Mouse (Mus musculus): ENCODE results near the gene Arhgef15.
"Not testable (repeated sequence)": the region's sequence is repeated elsewhere in the genome, so short reads cannot be mapped to it uniquely, and the experiment has no call there.

Gene Arhgef15

DNA sequence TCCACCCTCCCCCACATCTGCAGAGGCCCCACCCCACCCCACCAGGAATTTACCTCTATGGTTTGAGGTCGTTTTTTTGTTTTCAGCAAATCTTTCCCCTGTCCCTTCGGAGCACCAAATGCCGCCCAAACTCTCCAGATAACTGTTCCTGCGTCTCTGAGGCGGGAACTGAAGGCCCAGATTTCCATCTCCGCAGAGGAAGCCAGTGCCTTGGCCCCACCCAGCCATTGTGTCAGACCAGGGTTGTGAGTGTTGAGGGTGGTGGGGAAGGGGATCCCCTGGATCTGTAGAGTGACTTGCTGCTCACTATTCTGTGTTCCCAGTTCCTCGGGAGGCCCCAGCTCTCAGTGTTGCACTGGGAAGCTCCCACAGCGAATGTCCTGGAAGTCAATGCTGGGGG lies at the start of gene Arhgef15:
Gene Arhgef15, minus strand, starts transcription at position 173 of the 400 bp plus-strand sequence.
- no peak for DNase-seq (ENCODE audit: extremely low spot score, low spot score)

DNA sequence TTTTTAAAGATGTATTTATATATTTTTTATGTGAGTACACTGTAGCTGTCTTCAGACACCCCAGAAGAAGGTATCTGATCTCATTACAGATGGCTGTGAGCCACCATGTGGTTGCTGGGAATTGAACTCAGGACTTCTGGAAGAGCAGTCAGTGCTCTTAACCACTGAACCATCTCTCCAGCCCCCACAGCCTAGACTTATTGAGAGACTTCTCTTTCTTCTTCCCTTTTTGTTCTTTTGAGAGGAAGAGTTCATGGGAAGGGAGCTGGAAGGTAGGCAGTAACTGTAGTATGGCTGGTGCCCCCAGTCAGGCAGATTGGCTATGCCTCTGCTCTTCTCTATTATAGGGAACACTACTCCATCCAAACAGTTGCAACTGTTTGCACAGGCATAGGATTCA lies 49.3 kb upstream of the Arhgef15 start:
- DNase-seq (ENCODE audit: extremely low spot score, low spot score) = not testable (repeated sequence)

DNA sequence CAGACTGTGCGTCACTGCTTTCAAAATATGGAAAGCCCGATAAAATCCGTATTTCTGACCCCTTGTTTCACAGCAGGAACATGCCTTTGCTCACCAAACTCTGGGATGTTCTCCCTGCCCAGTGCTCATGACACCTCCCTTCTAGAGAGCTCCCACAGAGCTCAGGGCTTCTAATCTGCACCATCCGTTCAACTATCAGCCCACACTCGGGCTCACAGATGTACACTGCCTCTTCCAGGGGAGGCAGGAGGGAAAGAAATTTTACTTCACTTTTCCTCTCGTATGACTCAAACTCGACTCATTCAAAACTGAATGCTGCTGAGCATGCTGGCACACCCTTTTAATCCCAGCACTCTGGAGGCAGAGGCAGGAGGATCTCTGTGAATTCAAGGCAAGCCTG lies 47.9 kb upstream of the Arhgef15 start:
- no peak for DNase-seq (ENCODE audit: extremely low spot score, low spot score)

DNA sequence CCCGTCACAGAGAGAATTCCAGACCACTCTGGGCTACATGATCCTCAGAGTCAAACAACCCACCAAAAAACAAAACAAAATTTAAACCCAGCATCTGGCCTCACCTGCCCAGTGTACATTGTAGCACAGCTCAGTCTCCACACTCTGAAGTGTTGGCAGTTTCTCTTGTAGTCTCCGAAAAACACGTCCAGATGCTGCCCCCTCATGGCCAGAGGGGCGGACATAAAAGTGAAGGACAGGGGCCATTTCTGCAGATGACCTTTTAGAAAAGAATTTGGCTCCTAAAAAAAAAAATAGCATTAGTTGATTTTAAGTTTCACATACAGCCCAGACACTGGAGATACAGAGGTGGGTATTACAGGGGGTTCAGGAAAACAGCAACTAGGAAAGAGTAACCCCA lies 46.3 kb upstream of the Arhgef15 start:
- no peak for DNase-seq (ENCODE audit: extremely low spot score, low spot score)

DNA sequence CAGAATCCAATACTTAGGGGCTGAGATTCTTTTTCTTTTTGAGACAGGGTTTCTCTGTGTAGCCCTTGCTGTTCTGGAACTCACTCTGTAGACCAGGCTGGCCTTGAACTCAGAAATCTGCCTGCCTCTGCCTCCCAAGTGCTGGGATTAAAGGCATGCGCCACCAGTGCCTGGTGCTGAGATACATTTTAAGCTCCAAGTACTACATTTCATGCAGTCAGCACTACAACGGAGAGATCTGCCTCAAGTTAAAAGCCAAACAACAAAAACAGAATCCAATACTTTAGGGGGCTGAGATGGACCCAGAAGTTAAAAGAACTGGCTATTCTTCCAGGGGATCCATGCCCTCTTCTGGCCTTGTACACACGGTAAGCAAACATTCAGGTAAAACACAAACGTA lies 45.5 kb upstream of the Arhgef15 start:
- not testable (repeated sequence) for DNase-seq (ENCODE audit: extremely low spot score, low spot score)

DNA sequence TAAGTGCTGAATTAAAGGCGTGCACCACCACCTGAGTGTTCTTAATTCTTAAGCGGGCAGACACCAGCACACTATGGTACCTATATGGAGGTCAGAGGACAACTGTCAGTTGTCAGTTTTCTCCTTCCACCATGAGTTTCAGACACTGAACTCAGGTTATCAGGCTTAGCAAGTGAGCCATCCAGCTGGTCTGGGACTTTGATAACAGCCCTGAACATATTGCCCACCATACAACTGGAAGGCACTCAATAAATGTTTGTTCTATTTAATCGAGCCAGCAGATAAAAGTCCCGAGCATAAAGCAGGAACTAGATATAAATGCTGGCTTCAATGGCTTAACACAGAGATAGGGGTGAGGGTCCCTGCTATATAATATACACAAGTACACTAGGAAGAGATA lies 39.8 kb upstream of the Arhgef15 start:
- DNase-seq (ENCODE audit: extremely low spot score, low spot score) = no peak

DNA sequence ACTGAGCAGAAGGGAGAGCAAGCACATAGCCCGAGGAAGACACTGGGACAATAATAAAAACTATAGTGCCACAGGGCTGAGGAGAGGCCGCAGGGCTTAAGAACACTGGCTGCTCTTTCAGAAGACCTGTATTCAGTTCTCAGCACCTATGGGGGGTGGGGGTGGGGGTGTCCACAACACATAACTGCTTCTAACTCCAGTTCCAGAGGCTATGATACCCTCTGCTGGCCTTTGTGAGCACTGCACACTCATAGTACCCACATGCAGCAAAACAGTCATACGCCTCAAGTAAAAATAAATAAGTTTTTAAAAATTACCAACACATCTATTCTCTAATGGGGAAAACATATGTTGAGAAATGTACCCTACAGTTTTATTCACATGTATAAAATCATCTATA lies 37.1 kb upstream of the Arhgef15 start:
- DNase-seq (ENCODE audit: extremely low spot score, low spot score) = no peak

DNA sequence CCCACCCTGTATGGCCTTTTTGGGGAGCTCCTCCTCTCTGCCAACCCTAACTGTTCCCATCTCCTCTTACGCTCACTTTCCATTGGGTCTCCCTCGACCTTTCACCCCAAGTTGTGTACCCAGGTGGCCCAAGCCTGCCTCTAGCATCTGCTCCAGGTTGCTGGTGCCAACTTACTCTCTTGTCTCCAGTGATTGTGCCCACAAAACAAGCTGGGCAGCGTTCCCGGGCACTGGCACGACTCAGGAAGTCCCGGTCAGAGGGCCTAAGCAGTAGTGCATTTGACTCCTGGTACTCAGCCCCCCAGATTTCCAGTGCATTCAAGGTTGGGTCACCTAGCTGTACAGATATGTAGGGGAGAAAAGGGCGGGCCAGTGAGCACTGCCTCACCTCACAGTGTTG lies 35.8 kb upstream of the Arhgef15 start:
- DNase-seq (ENCODE audit: extremely low spot score, low spot score) = no peak

DNA sequence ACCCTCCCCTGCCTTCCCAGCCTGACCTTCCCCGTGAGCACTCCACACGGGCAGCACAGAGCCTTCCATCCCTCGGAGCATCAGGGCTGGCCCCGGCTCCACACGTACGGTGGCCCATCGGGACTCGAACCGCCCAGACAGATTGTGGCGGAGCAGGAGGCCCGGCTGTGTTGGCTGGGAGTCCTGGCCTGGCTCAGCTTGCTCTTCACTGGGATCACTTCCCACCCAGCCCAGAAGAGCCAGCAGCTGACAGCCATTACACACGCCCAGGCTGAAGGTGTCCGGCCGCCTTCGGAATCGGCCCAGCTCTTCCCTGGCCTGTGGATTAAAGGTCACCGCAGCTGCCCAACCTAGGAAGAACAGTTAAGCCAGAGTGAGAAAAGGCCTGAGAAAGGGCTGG lies 31.1 kb upstream of the Arhgef15 start:
- no peak for DNase-seq (ENCODE audit: extremely low spot score, low spot score)

DNA sequence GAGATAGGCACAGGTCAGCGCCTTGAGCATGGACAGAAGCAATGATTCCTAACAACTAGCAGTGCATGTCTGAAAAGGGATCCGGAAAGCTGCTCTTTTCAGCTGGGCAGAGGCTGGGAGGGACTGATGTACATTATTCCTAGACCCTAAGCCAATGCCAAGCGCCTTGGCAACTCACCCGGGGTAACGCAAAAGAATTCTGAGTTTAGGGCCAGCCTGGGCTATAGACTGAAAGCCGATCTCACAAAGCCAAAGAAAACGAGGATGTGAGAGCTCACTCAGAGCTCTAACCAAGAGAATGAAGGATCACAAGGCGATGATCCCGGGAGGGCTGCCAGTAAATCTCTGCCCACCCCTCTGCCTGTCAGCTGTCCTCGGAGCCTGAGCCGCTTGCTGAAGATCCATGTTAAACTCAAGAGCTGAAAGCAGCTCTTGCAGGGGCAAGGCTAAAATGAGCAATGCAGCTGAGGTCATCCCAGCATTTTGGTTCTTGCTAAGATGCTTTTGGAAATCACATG lies 30.1 kb upstream of the Arhgef15 start:
- DNase-seq (ENCODE audit: extremely low spot score, low spot score) = no peak

DNA sequence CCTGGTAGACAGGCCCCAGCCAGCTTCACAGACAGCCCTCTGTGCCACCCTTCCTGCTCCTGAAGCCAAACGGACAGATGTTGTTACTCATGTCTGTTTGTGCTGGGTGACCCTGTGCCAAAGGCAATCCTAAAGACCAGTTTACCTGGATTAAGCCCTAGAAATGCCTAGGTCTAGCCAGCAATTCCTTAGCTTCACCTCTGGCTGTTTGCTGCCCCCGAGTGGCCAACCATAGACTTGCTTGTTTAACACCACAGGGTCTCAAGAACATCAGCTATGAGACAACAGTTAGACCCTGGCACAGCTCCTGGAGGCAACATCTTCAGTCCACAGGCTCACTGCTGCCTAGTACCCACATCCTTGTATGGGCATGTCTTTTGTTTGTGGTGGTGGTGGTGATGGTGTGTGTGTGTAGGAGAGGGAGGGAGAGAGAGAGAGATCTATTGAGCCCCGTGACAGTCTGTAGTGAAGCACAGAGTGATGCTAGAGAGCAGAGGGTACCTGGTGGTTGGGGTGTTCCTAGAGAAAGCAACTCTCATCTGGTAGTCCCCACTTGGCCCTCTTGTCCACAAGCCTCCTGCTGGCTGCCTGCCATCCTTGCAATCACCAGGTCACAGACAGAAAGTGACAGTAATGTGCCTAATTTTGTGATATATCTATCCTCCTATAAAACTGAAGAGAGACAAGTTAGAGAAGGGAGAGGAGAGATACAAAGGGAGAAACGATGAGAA lies 25.5 kb upstream of the Arhgef15 start:
- DNase-seq (ENCODE audit: extremely low spot score, low spot score) = peak; percentile 79

DNA sequence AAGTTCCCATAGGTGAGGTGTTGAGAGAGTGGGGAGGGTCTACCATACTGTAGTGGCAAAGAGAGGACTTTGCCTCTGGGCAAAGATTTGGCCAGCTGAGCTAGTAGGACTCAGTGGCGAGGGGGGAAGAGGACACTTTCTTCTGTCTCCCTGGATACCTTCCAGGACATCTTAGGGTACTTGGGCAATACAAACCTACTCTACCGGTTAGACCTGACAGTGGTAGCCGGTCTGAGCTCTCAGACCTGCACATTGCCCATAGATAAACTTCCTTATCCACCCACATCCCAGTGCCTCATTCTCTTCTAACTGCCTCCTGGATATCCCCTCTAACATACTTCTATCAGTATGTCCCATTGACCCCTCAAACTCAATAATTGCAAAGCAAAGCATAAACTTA lies 23.6 kb upstream of the Arhgef15 start:
- DNase-seq (ENCODE audit: extremely low spot score, low spot score) = no peak

DNA sequence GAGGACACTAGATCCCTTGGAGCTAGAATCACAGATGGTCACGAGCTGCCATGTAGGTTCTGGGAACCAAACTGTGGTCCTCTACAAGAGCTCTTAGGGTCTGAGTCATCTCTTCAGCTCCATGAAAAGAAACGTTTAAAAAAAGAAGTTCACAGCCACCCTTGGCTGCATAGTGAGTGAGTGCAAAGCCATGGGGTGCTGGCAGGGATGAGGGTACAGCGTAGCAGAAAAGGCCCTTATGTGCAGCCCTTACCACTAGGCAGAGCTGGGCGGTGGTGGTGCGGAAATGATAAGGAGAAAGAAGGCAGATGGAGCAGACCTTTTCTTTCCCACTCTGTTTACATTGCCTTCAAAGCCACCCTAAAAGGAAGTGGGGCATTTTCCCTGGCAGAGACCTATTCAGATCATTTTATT lies 22.0 kb upstream of the Arhgef15 start:
- DNase-seq (ENCODE audit: extremely low spot score, low spot score) = no peak

DNA sequence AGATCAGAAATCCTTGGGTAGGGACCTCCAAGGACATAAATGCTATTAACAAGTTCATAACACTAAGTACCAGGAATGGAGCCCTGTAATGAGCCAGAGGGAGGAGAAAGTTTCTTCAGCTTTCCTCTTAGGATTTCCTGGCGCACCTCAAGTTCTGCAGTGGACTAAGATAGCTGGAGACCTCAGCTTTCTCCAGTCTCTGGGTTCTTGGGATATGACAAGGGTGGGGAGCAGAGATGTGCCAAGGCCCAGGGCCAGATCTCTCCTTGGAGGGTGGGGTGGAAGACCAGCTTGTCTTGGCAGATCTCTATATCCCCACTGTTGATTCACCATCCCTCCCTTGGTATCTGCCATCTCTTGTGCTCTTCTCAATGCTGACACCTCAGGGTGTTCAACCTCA lies 18.3 kb upstream of the Arhgef15 start:
- no peak for DNase-seq (ENCODE audit: extremely low spot score, low spot score)

DNA sequence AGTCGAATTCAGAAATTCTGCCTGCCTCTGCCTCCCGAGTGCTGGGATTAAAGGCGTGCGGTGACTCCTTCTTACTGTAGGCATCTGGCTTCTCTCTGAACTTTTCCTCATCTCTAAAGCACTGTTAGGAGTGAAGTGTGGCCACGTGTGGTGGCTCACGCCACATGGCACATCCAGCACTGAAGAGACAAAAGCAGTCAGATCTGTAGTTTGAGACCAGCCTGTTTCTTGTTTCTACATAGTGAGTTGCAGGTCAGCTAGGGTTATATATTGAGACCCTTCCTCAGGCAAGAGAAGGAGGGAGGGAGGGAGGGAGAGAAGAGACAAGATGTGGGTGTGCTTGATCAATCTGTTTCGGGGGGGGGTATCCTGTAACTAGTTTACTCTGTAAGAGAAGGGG lies 17.8 kb upstream of the Arhgef15 start, which contains the start of gene Rangrf:
Gene Rangrf, minus strand, starts transcription at position 101 of the 400 bp plus-strand sequence.
- no peak for DNase-seq (ENCODE audit: extremely low spot score, low spot score)

DNA sequence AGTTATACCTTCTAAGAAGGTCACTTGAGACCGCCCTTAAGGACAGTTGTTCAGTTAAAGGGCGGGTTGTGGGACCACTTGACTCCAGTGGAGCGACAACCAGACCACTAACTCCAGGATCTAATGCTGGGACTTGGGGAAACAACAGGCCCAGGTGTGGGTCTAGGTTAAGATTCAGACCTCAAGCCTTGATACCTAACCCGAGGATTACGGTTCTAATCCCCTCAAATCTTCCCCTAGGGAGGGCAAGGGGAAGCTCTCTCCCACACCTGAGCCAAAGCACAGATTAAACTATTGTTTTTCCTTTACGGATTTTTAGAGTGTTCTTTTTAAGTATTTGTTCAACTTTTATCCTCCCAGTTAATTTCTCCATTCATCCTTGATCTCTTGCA lies 16.8 kb upstream of the Arhgef15 start:
- no peak for DNase-seq (ENCODE audit: extremely low spot score, low spot score)

DNA sequence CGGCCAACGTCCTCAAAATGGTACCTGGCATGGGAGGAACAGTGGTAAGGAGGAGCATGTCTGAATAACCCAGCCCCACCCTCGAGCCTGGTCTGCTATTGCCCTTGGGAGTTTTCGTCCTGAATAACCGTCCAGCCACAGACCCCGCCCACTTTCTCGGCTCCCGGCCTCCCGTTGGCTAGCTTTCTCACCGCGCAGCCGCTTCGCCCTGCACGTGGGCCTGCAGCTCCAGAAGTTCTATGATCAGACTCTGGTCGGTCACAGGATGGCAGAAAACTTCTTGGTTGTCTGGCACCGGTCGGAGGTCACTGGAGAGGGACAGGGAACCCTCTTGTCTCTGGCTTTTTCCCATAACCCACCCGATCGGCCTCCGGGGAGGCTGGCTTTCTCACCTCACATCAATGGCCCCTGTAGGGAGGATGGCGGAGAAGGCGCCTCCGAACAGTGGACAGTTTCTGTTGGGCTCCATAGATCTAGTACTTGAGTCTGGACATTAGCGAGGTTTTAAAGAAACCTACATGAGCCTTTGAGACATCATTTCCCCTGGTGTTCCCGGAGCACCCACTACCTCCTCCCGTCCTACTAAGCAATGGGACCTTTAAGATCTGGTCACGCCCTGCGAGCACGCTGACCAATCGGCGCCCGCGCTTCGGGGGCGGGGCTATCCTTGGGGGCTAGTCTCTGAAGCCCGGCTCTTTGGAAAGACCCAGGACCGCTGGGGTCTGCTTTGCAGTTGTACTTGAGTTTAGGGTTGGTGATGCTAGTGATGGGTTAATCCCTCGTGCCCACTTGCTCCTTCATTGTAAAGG lies 16.2 kb upstream of the Arhgef15 start:
- peak; percentile 87 for DNase-seq (ENCODE audit: extremely low spot score, low spot score)

DNA sequence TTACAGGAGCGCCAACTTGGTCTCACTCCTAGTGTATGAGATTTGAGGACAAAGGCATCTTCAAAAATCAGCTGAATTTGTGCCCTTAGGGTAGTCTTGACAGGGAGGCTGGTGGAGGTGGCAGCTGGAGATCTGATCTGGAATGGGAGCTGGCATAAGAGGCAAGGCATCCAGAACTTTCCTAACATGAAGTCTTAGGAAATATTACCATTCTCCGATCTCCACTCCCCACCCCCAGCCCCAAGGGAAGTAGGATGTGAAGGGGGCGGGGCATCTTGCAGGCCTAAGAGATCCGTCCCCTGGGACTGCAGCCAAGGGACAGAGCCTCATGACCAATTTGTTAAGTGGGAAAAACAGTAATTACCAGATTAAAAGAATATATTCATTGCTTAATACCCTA lies 13.0 kb upstream of the Arhgef15 start:
- no peak for DNase-seq (ENCODE audit: extremely low spot score, low spot score)

DNA sequence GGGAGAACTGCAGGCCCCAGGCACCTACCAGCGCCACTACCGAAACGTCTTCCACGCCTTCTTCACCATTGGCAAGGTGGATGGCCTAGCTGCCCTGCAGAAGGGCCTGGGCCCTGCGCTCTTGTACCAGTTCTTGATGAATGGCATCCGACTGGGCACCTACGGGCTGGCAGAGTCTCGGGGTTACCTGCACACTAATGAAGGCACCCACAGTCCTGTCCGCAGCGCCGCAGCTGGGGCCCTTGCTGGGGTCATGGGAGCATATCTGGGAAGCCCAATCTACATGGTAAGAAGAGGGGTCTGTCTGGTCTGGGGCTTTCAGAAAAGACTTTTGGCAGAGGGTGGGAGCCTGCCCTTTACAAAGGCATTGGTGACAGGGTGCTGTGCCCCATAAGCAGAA lies 11.5 kb upstream of the Arhgef15 start:
- no peak for DNase-seq (ENCODE audit: extremely low spot score, low spot score)

DNA sequence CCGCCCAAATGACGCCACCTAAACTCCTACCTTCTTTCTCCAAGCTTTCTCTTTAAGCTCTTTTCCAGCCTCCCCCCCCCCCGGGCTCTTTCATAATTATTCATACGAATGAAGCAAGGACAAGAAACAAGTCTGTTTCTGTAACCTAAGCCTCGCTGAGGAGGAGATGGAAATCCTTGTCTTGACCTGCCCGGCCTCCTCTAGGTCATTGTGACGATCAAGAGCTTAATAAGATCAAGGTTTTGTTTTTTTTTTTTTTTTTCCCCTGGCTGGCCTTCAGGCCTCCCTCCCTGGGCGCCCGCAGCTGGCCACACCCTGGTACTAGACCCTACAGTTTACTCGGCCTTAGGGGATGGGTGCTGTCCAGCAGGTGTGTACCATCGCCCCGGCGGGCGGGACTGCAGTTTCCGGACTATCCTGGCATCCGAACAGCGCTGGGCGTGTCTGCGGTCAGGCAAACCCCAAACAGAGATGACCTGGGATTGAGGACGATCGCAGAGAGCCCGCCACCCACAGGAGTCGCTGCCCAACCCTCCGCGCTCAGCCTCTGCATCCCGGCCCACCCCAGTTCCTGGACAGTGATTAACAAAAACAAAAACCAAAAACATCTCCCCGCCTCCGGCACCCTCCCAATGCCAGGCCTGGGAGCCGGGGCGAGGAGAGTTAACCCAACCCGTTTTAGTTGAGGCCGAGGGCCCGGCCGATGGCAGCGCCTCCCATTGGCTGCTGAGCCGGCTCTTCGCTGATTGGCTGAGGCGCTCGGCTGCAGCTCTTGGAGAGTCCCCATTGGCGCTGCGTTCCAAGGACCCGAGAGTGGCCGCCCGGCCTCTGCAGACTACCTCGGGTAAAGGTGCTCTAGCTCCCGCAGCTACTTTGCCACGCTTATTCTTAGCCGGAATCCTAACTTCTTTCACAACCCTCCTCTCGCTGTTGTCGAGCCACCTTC lies 10.3 kb upstream of the Arhgef15 start, which contains the start of gene Slc25a35:
Gene Slc25a35, plus strand, starts transcription at position 795 of the 946 bp plus-strand sequence.
- peak; percentile 88 for DNase-seq (ENCODE audit: extremely low spot score, low spot score)

DNA sequence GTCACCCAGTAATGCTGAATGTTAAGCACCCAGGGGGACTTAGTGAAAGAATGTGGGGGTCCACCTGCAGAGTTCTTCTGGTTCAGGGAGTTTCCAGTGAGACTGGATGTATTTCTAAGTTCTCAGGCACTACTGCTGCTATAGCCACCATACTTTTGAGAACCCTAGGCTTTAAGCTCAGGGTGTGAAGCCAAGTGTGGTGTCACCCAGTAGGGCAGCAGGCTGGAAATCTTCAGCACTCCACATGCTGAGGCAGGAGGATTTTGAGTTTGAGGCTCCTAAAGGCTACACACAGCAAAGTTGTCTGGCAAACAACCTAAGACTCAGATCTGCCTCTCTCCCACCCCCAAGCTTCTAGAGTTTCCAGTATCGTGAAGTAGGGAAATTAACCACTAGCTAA lies 9.3 kb upstream of the Arhgef15 start:
- no peak for DNase-seq (ENCODE audit: extremely low spot score, low spot score)

Measured in neural tube, embryonic 10.5 days (tissue).